Mouse (Mus musculus) embryonic fibroblast, embryonic 13.5 days (primary cell): ENCODE measurements around the gene Trex1. TPM values are rescaled to one million over a fixed set of nuclear protein-coding genes. Genes with fewer than 3 reads are reported as not detected.

Experiments used
- H3K27ac ChIP-seq: 2 replicates; pipeline ENCODE4 v1.5.1; 2012; ENCODE audit warnings: low read length, control low read depth, inconsistent platforms; ENCODE audit not compliant: insufficient read depth
- H3K4me1 ChIP-seq: 2 replicates; pipeline ENCODE4 v1.6.1; 2011; ENCODE audit warnings: low read length; ENCODE audit not compliant: control insufficient read depth, insufficient read depth
- H3K4me3 ChIP-seq: 2 replicates; pipeline ENCODE4 v1.5.1; 2011; ENCODE audit warnings: mild to moderate bottlenecking, control low read depth, low read length; ENCODE audit not compliant: insufficient read depth
- CTCF ChIP-seq: IDR thresholded peaks from 2 replicates; pipeline ENCODE4 v1.5.1; 2011; ENCODE audit warnings: mild to moderate bottlenecking, control low read depth, low read length, moderate library complexity, borderline replicate concordance; ENCODE audit not compliant: insufficient read depth
- POLR2A ChIP-seq: IDR thresholded peaks from 2 replicates; pipeline ENCODE4 v1.6.1; 2011; ENCODE audit warnings: low read depth, mild to moderate bottlenecking, control low read depth, low read length, moderate library complexity
- polyA plus RNA-seq: library from polyadenylated mRNA; stranded (reverse); fragments of >200 nt; gene quantifications from 2 replicates; pipeline ENCODE4 v1.2.4, GENCODE M21; 2011; ENCODE audit warnings: low read depth; ENCODE audit not compliant: missing spikeins, insufficient read length

Gene Trex1
- polyA plus RNA-seq, 1 experiment: 8.2 TPM

- H3K27ac ChIP-seq: no peak overlapping the region
- no peak overlapping the region for H3K4me3 ChIP-seq
- H3K4me1 ChIP-seq: peaks cover 13% of the 10 kb centered on the region
- no peak for TF ChIP-seq CTCF
- no peak for TF ChIP-seq POLR2A
Measured at GRCm38 (mm10) chr9:109060898-109061295, 1.4 kb upstream of the Trex1 start.

- Histone ChIP-seq H3K4me1 (peaks cover 15% of the 10 kb centered on the region), H3K27ac (peak overlapping the region; percentile 94), H3K4me3 (no peak overlapping the region)
- TF ChIP-seq POLR2A: no peak
- no peak for TF ChIP-seq CTCF
Measured at GRCm38 (mm10) chr9:109060184-109060897, 807 bp upstream of the Trex1 start.

GRCm38 (mm10) chr9:109058006-109058765, 1.3 kb downstream of the Trex1 start:
- H3K4me3 ChIP-seq: no peak overlapping the region
- H3K27ac ChIP-seq: 0 out of 2 replicates have a peak overlapping the region, but pooled peaks have one; percentile 94
- H3K4me1 ChIP-seq: peaks cover 15% of the 10 kb centered on the region
- TF ChIP-seq POLR2A: no peak

GRCm38 (mm10) chr9:109057543-109057942, 2.0 kb downstream of the Trex1 start:
- H3K27ac ChIP-seq: no peak overlapping the region
- no peak for TF ChIP-seq CTCF
- peak; percentile 4; the same call in 1 of the 2 replicates for TF ChIP-seq POLR2A
- peaks cover 15% of the 10 kb centered on the region for H3K4me1 ChIP-seq
- no peak overlapping the region for H3K4me3 ChIP-seq

- Histone ChIP-seq H3K4me1 (peaks cover 15% of the 10 kb centered on the region), H3K27ac (no peak overlapping the region), H3K4me3 (no peak overlapping the region)
- TF ChIP-seq CTCF (no peak), POLR2A (no peak)
Measured at GRCm38 (mm10) chr9:109056916-109057315, 2.6 kb downstream of the Trex1 start.

- no peak overlapping the region for H3K27ac ChIP-seq
- no peak for TF ChIP-seq POLR2A
- TF ChIP-seq CTCF: no peak
- H3K4me1 ChIP-seq: peaks cover 15% of the 10 kb centered on the region
- no peak overlapping the region for H3K4me3 ChIP-seq
Measured at GRCm38 (mm10) chr9:109056081-109056690, 3.3 kb downstream of the Trex1 start.

GRCm38 (mm10) chr9:109055271-109056030, 4.1 kb downstream of the Trex1 start:
- Histone ChIP-seq H3K4me1 (peaks cover 15% of the 10 kb centered on the region), H3K4me3 (peak overlapping the region; percentile 25), H3K27ac (peak overlapping the region; percentile 29)
- TF ChIP-seq POLR2A: no peak

- TF ChIP-seq POLR2A: peak; percentile 84
- no peak for TF ChIP-seq CTCF
- Histone ChIP-seq H3K4me1 (peaks cover 8% of the 10 kb centered on the region; the same call in 1 of the 2 replicates), H3K4me3 (peak overlapping the region; percentile 25), H3K27ac (peak overlapping the region; percentile 55)
Measured at GRCm38 (mm10) chr9:109054712-109055111, 4.8 kb downstream of the Trex1 start.

- TF ChIP-seq CTCF (no peak), POLR2A (no peak)
- Histone ChIP-seq H3K27ac (no peak overlapping the region; the same call in 1 of the 2 replicates), H3K4me1 (peaks cover 8% of the 10 kb centered on the region; the same call in 1 of the 2 replicates), H3K4me3 (no peak overlapping the region)
Measured at GRCm38 (mm10) chr9:109053851-109054250, 5.7 kb downstream of the Trex1 start.
